Mouse (Mus musculus) lung, postnatal 4 days (tissue): ENCODE results near the gene Grm8.

Experiments
- DNase-seq, 2 experiments: peaks; one replicate each; pipeline ENCODE4 v3.0.0; 2021

Gene Grm8

GRCm38 (mm10) chr6:28135001-28135401, at the start of gene Grm8:
Gene Grm8 (minus strand): TSS chr6:28135178.
- peak; percentile 4 to 25 for DNase-seq

- DNase-seq: no peak
These were observed 35.0 kb upstream of the Grm8 start for GRCm38 (mm10) chr6:28169851-28170539.

GRCm38 (mm10) chr6:28160399-28160798, 25.4 kb upstream of the Grm8 start:
- no peak for DNase-seq

- no peak for DNase-seq
These were observed 11.5 kb upstream of the Grm8 start for GRCm38 (mm10) chr6:28146445-28146844.

- no peak for DNase-seq
These were observed 7.4 kb upstream of the Grm8 start for GRCm38 (mm10) chr6:28142332-28142731.

- DNase-seq: peak; percentile 75 to 78
These were observed 644 bp upstream of the Grm8 start for GRCm38 (mm10) chr6:28135411-28136233.

GRCm38 (mm10) chr6:28134251-28134801, 652 bp downstream of the Grm8 start:
- no peak for DNase-seq

GRCm38 (mm10) chr6:28133206-28134063, 1.5 kb downstream of the Grm8 start:
- DNase-seq: no peak

GRCm38 (mm10) chr6:28132056-28132455, 2.9 kb downstream of the Grm8 start:
- no peak for DNase-seq

GRCm38 (mm10) chr6:28128871-28129270, 6.1 kb downstream of the Grm8 start:
- DNase-seq: no peak

- no peak for DNase-seq
These were observed 19.5 kb downstream of the Grm8 start for GRCm38 (mm10) chr6:28115519-28115918.

GRCm38 (mm10) chr6:28114916-28115315, 20.1 kb downstream of the Grm8 start:
- no peak for DNase-seq

- DNase-seq: no peak
These were observed 23.4 kb downstream of the Grm8 start for GRCm38 (mm10) chr6:28111551-28111950.

- DNase-seq: no peak
These were observed 32.2 kb downstream of the Grm8 start for GRCm38 (mm10) chr6:28102608-28103316.

- DNase-seq: no peak
These were observed 35.0 kb downstream of the Grm8 start for GRCm38 (mm10) chr6:28100001-28100400.

GRCm38 (mm10) chr6:28092511-28092910, 42.5 kb downstream of the Grm8 start:
- no peak for DNase-seq

- DNase-seq: no peak
These were observed 43.1 kb downstream of the Grm8 start for GRCm38 (mm10) chr6:28091836-28092235.

GRCm38 (mm10) chr6:28090981-28091380, 44.0 kb downstream of the Grm8 start:
- no peak for DNase-seq

- no peak for DNase-seq
These were observed 59.4 kb downstream of the Grm8 start for GRCm38 (mm10) chr6:28075534-28075933.

- no peak for DNase-seq
These were observed 60.5 kb downstream of the Grm8 start for GRCm38 (mm10) chr6:28074470-28074869.

GRCm38 (mm10) chr6:28051966-28052365, 83.0 kb downstream of the Grm8 start:
- DNase-seq: no peak

GRCm38 (mm10) chr6:28042339-28042738, 92.6 kb downstream of the Grm8 start:
- DNase-seq: no peak
